Mouse (Mus musculus): ENCODE data around the gene Serpinb1a.

Gene Serpinb1a

GRCm38 (mm10) chr13:32833237-32833636 is 17.7 kb downstream of the Serpinb1a start:
- DNase-seq: peak; percentile 30

GRCm38 (mm10) chr13:32832776-32833175 is 18.2 kb downstream of the Serpinb1a start:
- peak; percentile 56 for DNase-seq

GRCm38 (mm10) chr13:32831505-32832273 is 19.3 kb downstream of the Serpinb1a start:
- DNase-seq: peak; percentile 63

GRCm38 (mm10) chr13:32828886-32829285 is 22.1 kb downstream of the Serpinb1a start:
- DNase-seq: no peak

- DNase-seq: peak; percentile 84
Measured at GRCm38 (mm10) chr13:32827951-32828350, 23.0 kb downstream of the Serpinb1a start.

DNA sequence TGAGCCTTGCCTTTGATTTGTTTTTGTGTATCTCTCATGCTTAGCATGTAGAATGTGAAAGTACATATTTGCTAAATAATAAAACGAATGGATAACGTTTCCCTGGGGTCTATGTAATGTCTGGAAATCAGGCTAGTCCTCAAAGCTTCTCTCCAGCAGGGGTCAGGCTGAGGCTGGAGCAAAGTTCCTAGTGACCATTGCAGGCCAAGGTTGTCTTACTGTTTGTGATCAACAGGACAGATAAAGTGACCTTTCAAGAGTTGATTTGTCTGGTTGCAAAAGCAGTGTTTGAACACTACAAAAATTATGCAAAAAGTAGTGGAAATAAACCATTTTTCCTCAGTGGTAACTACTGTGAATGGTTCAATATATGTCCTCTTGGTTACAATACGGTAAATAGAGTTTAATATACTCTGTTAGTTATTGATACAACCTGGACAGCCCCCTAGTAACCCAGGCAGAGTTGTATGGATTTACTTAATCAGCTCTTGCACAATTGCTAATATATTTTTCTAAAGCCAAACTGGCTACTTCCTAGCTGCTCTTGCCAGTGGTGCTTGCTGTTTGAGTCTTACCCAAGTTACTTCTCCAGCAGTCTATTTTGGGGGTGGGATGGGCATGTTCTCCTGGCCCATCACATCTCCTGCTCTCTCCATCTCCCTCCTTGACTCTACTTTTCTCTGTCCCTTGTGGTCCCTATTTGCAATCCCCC is 23.7 kb downstream of the Serpinb1a start:
- DNase-seq: peak; percentile 43

- no peak for DNase-seq
Measured at GRCm38 (mm10) chr13:32825546-32825945, 25.4 kb downstream of the Serpinb1a start.

DNA sequence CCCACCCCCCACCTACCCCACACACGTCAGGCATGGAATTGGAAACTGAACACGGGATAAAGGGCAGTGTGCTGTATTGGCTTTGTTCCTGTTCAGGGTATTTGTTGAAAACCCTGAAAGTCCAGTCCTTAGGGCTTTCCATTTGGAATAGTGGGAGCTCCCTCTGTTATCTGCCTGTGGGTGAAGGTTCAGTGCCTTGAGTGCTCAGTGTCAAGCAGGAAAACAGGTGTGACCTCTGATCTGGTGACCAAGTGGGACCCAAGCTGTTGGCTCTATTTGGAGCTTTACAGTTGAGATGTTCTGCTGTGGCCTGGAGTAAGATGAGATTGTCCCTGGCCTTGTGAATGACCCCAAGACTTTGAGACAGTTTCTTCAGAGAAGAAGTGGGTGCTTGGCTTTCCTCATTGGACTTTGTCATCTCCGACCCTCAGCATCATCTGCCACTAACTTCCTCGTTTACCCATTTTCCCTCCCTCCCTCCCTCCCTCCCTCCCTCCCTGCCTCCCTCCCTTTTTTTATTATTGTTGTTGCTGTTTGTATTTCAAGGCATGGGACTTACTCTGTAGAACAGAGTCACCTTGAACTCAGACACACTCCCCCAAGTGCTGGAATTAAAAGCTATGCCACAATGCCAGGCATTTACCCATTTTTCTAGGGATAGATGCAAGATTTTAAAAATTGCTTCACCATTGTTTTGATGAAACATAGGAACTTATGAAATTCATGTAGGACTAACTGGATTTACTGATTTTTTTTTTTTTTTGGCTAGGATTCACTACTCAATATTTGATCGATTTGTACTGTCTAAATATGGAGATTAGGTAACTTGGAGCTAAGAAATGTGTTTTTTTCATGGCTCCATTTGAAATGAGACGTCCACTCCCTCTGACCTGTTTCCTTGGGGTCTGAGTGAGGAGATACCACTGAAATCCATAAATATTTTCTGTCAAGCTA is 26.3 kb downstream of the Serpinb1a start:
- no peak for DNase-seq

DNA sequence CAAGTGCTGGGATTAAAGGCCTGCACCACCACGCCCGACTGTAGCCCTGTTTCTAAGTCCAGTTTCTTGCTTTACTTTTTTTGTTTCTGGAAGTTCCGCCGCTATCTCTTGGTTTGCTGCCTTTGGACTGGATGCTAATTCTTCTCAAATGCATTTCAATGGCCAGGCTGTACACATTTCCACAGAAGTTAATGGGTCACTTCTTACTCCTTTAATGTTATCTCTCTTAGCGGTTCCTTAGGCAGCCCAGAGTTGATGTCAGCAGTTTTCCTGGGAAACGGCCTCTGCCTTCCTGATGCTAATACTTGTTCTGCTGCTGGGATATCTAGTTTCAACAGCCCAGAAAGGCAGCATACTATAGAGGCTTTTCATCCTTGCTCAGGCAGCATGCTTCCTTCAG is 27.9 kb downstream of the Serpinb1a start:
- DNase-seq: no peak

DNA sequence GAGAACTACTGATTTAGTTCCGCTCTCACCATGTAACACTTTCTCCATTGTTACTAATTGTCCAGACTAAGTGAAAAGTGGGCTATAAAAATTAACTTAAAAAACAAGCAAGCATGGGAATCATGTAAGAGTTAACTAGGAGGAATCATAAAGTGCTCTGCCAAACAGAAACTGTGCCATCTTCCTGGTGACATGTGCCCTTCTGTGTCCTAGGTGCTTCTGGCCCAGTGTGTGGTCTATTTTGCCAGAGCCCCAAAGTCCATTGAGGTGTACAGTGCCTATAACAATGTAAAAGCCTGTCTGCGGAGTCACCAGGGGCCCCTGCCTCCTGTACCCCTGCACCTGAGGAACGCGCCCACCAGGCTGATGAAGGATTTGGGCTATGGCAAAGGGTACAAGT is 29.3 kb downstream of the Serpinb1a start:
- DNase-seq: no peak

DNA sequence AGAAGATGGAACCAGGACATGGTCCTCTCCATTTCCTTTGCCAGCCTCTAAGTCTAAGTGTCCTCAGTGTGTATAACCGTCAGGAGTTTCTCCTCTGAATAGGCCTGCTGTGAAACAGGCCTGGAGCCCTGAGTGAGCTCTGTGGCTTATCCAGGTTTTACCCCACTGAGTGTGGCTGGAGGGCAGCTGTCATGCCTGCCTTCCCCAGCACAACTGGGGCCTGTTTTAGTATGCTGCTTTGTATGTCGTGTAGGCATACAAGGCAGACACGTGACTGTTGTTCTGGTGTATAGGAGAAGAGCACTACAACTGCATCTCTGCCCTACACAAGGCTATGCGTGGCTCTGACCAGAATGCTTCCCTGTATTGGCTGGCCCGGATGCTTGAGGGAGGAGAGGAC is 31.1 kb downstream of the Serpinb1a start:
- DNase-seq: no peak

GRCm38 (mm10) chr13:32819241-32819640 is 31.7 kb downstream of the Serpinb1a start:
- DNase-seq: no peak

- DNase-seq: no peak
Measured at GRCm38 (mm10) chr13:32807624-32808023, 43.4 kb downstream of the Serpinb1a start.

- no peak for DNase-seq
Measured at GRCm38 (mm10) chr13:32806820-32807219, 44.2 kb downstream of the Serpinb1a start.

DNA sequence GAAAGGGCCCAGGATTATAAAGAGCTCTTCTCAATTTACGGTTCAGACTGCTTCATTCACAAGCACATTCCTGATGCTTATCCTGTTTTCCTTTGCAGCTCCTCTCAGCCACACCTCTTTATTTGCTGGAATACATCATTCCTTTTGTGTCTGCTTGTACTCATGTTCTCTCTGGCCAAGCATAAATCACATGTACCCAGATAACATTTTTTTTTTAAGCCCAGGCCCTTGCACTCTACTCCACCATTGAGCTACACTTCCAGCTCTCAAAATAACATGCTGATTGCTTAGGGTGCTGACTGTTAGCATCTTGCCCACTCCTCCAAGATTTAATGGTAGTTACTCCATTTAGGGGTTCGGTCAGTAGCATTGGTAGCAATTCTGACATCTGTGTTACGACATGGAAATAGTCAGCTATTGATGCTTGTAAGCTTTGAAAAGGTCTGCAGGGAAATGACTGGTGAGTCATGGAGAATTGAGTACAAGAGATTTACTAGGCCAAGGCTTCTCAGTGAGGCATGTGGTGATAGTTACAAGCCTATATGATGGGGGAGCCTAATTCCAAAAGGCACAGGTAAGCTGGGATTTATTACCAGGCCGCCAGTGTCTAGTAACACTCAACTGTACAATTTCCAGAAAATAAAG is 47.2 kb downstream of the Serpinb1a start:
- DNase-seq: no peak

GRCm38 (mm10) chr13:32802259-32803081 is 48.5 kb downstream of the Serpinb1a start, which contains the start of gene D930007J09Rik:
Gene D930007J09Rik (minus strand): TSS chr13:32802849.
- DNase-seq: peak; percentile 40

DNA sequence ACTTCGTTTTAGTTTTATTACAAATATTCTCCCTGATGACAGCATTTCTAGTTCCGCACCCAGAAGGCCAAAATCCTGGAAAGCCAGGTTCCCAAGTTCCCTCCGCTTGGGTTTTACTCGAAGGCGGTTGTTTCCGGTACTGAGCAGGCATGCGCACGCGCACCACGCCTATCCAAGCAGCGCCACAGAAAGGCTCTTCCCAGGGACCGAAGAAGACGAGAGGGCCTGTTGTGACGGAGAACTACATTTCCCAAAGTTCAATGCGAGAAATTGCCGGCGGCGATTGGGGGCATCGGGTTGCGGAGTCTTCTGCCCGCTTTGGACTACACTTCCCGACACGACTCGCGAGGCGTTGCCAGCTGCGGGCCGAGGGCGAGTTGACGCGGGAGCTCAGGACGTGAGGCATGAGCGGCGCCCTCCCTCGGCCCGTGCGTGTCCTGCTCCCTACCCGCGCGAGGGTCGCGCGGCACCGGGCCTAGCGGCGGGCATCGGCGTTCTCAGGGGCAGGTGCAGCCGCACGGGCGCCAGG is 49.2 kb downstream of the Serpinb1a start, which contains the start of gene Wrnip1:
Gene Wrnip1 (plus strand): TSS at position 346 of the 529 bp plus-strand sequence.
- DNase-seq: peak; percentile 98

DNA sequence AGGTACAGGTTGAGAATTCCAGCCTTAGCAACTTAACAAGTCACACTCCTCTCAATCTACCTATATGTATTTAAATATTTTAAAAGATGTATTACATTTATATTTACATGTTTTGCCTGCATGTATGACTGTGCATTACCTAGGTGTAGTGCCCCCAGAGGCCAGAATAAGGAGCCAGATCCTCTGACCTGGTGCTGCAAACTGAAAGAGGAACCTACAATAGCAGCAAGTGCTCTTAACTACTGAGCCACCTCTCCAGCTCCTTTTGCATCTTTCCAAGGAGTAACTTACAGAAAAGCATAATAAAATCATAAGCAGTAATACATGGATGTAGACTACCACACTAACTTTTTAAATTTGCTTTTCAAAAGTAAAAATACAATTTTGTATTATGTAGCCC is 50.1 kb downstream of the Serpinb1a start:
- peak; percentile 56 for DNase-seq

DNA sequence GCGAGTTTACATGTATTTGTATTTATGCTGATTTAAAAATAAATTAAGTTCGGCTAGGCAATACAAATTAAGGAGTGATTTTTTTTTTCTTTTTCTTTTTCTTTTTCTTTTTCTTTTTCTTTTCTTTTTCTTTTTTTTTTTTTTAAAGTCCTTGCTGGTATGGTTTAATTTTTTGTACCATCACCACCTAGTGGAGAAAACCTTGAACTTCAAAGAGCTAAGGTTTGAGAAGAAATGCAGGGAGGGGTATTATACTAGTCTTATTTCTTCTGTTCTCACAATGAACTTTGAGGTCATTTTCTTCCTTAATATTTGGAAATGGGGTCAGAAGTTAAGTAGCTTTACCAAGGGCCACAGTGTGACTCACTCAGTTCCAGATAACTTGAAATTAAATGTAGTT is 51.9 kb downstream of the Serpinb1a start:
- peak; percentile 42 for DNase-seq

DNA sequence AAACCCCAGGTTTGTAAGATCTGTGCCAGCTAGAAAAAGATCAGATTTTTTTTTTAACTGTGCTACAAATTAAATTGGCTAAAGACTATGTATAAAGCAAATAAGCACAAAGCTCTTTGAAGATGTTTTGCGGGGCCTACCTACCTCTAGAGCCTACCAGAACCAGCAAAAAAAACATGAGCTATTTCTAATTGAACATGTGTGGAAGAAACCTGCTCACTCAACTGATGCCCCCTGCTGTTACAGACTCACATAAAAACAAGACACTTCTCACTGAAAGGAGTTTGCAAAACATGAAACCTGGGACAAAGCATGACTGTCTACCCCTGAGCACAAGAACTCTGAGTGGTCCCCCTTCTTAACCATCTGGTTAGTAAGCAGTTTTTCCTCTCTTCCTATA is 53.9 kb downstream of the Serpinb1a start:
- peak; percentile 9 for DNase-seq

DNA sequence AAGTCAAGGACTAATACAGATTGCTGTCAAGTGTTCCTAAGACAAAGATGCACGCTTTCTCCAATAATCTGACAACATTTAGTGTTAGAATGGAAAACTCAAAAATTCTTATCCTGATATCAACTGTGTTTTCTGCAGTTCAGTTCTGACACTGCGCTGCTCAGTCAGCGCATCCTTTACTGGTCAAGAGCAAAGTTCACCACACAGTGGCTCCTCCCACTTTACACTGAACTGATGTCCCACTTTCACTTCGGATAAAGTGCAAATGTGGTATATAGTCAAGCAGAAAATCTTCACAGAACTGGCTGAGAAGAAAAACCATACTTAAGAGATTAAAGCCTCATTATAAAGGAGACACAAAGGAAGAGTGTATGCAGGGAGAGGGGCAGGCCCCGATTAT is 55.8 kb downstream of the Serpinb1a start:
- DNase-seq: no peak

Data from lung, postnatal 36 days (tissue).